Mouse (Mus musculus): Measurements from ENCODE around the gene Bcl6b. TPM values are rescaled to one million over a fixed set of nuclear protein-coding genes. Genes with fewer than 3 reads are reported as not detected.
A peak's percentile ranks its signal among the peaks of the same experiment; 100 is the strongest.

Bcl6b gene
- total RNA-seq, 2 experiments from 2014 or later: 47.0 to 53.6 TPM

DNA sequence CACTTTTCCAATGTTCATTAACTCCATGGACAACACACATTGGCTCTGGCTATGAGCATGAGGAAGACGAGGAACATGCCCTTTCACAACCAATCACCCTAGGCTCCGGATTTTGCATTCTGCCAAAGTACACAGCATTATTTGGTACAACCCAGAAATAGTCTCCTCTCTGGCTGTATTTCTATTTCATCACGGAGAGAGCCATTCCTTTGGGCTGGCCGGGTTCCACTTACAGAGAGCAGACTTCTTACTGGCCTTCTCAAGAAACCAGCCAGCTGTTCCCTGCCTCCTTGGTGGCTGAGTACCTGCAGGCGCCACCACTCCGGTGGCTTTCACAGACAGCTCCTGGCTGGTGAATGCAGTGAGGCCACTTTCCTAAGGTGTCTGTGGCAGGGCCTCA lies 17.2 kb downstream of the Bcl6b start, which contains the start of gene Slc16a11:
Gene Slc16a11, plus strand, starts transcription at position 330 of the 400 bp plus-strand sequence.
- DNase-seq: no peak

DNA sequence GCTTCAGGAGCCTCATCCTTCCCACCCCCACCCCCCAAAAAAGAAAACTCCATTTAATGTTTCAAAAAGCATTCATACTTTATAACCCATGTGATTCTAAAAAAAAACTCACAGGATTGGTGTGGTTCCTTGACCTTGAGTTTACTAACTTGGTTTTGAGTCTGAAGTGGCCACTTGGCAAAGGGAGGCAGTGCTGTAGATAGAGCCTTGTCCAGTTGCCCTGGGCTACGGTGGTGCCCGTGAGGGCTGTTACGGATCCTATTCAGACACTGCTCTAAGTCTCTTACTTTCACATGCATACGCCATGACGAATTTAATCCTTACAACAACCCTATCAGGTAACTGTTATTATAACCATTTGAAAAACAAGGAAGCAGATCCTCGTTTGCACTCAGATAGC lies 17.6 kb downstream of the Bcl6b start:
- DNase-seq: no peak

DNA sequence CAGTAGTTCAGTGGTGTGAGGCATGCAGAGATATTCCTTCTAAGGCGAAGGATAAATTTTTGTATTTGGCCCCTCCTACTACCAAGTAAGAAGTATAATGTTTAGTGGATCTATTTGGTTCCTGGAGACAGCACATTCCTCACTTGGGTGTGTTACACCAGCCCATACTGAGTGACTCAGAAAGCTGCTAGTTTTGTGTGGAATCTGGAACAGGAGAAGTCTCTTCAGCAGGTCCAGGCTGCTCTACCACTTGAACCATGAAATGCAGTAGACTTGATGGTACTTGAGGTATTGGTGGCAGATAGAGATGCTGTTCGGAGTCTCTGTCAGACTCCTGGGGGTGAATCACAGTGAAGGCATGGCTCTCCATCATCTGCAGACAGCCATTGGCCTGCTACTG lies 18.9 kb downstream of the Bcl6b start:
- DNase-seq: no peak

DNA sequence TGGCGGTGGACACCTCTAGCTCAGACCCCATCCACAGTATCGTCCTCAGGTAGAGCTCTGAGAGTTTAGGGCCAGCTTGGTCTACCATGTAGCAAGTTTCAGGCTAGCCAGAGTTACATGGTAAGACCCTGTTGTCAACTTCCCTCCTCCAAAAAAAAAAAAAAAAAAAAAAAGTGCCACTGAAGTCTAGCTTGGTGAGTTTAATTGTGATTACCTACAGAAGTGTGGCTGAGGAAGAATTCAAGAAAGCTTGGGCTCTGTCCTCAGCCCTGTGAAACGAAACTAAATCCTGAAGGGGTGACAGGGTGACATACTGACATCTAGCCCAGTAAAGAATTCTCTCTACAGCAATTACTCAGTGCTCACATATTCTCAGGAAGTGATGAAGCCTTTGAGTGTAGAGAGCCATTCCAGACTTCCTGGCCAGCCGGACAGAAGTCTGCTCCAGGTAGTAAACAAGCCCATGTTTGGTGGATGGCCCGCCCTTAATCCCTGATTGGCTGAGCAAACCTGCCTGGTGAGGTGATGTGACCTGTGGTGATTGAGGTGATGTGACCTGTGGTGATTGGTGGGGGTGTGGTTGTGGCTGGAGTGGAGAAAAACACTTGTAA lies 20.7 kb downstream of the Bcl6b start:
- DNase-seq: no peak

DNA sequence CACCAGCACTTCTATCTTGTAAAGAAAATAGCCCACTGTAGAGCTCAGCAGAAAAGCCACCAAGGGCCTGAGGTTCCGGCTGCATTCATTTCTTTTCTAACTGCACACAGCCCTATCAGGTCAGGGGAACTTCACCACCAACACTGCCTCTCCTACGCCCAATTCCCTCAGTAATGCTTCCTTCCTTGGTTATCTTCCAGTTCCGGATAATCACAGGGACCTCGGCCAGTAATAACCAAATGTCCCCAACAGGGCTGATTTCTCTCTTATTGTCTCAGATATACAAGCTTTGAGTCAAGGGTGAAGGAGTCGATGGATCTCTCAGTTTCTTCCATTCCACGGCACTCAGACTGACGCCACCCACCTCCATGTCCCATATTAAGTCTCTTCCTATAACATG lies 22.3 kb downstream of the Bcl6b start:
- no peak for DNase-seq

DNA sequence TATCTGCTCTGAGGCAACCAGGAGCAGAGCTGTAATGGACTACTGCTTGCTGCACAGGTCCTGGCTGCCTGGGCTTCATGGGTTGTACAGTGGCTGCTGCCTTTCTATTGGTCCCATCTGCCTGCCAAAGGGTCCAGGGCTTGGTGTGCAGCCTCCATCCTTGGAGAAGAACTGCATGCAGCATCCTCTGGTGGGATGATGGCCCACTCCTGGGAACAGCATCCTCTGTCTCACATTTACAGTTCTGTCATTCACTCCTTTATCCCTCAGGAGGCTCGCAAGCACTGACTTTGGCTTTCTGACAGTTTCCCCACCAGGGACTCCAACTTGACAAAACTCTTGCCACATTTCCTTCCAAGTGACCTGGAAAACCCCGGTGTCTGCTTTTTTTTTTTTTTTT lies 22.8 kb downstream of the Bcl6b start:
- no peak for DNase-seq

DNA sequence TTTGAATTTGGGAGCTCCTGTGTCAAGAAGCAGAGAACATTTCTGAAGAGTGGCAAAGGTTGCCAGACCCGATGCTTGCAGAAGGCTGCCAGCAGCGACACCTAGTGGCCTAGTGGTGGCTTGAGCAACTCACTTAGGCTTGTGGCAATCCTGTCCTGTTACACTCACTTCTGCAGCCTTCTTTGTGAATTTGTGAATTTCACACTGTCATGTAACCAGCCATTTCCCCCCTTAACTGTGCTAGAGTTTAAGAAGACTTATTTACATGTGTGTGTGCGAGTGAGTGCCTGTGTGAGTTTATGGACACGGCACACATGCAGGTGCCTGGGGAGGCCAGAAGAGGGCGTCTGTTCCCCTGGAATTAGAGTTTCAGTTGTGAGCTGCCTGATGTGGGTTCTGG lies 27.9 kb downstream of the Bcl6b start:
- DNase-seq: peak; percentile 88

DNA sequence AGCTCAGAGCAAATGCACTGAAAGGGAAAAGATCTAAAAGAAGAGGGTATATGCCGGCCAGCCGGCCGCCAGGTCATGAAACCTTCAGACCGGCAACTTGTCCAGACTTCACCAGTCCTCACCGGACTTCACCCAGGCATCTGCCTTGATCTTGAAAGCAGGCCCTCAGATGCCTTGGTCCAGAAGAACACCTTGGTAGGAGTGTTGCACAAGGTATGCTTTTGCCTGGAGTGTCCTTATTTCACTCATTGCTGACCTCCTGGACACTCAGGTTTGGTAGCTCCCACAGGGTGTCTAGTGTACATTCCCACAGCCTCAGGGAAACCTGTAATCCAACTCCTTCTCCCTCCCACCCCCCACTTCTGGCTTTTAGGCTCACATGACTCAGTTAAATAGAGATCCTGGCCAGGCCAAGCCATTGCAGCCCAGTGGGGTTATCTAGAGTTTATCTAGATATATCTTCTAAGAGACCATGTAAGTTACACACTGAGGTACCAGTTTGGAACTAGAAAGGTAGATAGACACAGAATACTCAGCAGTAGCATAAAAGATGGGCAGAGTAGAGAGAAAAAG lies 29.5 kb downstream of the Bcl6b start:
- no peak for DNase-seq

DNA sequence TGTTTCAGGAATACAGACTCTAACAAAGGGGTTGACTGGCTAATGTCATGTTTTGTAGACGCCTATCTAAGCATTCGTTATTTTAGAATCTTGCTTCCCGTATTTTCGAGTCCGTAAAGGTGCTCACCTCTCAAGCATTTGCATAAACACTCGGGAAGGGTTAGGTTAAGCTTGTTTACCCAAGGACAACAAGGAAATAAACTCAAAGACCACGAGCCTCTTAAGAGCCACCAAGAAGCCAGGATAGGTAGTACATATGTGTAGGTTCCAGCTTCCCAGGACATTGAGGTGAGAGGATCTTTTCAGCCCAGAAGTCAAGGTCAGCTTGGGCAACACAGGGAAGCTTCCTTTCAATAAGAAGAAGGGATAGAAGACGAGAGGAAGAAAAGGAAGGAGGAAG lies 30.5 kb downstream of the Bcl6b start:
- no peak for DNase-seq

DNA sequence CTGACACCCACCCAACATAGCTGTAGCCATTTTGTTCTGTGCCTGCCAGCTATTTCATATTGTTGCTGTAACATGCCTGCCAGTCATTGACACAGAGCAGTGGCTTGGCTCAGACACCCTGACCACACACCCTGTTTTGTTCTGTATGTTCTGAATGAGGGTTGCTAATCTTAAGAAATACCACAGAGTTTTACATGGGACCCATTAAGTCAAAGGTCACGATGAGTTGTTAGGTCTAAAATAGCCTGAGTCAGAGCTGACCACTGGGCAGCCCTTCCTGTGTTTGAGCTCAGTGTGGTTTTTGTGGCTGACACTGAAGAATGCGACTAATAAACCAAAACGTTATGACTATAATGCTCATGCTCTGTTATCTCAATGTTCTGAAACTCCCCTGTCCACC lies 31.3 kb downstream of the Bcl6b start:
- no peak for DNase-seq

DNA sequence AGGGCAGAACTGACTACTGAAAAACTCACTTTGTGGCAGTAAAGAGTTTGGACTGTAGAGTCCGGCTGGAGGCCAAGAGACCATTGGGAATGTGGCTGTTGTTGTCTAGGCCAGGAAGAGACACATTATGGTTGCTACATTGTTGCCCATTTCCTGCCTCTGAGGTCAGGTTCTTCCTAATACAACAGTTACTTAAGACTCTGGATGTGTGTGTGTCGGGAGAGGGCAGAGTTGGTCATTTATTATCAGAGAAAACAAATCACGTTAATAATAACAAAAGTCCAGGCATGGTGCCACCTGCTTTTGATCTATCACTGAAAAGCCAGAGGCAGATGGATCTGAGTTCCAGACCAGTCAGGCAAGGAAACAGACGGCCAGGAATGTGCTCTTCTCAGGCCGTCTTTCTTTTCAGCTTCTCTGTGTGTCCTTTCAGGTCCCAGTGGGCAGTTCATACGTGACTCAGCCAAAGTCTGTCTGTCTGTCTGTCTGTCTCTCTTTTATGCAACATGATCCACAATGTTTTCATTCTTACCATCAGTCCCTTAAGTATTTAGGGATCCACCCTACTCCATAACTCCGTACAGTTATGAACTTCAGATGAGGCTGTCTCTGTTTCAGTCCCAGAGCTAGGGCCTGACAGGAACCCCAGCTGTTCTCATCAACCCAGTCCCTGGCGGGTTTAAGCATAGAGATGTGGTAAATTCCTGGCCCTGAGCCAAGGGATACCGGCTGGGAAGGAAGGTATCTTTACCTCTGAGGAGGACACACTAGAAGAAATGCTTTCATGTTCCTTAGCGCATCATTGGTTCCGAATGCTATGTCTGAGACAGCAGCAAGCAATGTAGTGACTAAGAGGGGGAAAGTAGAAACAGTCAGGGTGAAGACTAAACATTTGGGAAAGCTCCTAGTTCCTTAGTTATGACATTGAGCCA lies 36.0 kb downstream of the Bcl6b start:
- DNase-seq: no peak

DNA sequence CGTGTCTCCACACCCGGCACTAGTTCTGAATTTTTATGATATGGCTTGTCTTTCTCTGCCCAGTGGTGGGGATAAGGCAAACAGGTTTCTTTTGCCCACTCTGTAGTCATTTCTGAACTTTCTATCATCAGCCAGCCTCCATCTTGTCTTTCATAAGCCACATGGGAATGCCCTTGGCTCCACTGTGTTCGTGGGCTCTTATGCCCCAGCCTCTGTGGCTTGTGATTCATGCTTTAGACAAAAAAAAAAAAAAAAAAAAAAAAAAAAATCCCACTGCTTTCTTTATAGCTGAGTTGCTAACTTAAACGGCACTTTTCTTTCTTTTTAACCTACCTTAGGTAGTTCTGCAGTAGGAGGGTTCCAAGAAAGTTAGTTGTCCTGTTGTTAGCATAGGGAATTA lies 37.4 kb downstream of the Bcl6b start:
- DNase-seq: no peak

DNA sequence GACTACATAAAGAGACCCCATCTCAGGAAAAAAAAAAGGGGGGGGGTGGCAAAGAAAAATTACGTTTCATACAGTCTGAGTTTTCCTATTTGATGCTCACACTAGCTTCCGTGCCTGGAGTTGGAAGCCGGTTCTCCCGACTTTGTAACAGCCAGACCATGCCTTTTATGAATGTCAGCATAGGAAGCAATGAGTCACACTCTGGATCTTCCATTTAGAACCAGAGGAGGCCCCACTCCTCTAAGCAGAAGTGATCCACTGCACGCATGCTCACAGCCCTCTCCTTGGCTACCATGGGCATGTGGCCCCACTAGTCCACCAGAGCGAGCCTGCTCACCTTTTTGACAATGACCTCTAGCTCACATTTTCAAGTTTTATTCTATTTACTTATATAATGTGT lies 38.4 kb downstream of the Bcl6b start:
- no peak for DNase-seq

DNA sequence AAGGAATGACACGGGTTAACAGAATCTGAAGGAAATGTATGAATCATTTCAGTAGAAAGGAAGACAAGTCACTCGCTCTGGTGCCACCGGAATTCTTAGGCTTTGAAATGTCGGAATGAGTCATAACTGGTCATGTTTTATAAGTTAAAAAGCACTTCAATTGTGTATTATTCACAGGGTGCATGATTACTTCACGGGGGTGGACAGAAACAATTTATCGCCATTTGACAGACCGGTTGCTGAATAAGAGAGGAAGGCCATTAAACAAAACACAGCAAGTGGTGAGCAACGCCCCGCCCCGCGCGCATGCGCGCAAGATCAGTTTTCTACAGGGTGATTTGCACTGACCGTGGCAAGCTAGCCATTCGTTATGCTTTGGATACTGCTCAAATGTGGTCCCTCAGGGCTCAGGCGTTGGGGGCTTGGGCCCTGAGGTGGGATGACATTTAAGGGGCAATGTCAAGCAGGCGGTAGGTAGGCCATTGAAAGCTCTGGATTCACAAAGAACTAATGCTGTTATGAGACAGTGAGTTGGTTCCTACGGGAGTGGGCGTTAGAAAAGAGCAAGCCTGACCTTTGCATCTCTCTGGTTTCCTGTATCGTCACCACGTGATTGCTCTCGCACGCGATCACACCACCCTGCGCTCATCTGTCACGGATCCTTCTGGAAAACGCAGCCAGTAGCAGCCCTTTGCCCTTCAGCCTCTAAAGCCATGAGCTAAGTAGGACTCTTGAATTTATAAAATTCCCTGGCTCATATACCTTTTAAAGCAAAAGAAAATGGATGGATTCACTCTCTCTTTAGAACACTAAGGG lies 40.1 kb downstream of the Bcl6b start:
- DNase-seq: no peak

DNA sequence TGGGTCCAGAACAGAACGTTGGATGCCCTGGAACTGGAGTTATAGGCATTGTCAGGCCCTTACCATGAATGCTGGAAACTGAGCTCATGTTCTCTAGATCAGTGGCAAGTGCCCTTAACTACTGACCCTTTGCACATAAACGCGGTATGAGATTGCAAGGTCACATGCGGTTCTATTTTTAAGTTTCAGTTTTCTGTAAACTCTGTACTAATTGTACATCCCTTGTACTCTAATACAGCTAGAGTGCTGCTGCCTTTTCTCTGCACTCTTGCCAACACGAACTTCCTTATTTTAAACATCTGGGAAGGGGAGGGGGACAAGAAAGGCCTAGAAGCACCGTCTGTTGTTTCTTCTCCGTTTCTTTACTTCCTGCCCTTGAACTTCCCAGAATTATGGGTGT lies 44.5 kb downstream of the Bcl6b start:
- no peak for DNase-seq

DNA sequence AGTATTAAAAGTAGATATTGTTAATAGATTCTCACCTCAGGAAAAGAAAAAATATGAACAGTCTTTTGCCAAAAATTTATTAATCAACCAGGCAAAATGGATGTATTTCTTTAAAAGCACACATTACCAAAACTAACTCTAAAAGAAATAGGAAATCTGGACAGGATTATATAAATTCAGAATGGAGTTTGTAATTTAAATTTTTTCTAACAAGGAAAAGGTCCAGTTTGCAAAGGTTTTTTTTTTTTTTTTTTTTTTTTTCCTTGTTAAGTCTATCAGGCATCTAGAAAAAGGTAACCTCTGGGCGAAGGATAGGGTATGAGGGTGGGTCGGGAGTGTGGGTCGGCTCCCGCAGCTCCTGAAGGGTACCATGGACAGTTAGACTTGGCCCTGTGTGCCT lies 49.1 kb downstream of the Bcl6b start:
- DNase-seq: no peak

DNA sequence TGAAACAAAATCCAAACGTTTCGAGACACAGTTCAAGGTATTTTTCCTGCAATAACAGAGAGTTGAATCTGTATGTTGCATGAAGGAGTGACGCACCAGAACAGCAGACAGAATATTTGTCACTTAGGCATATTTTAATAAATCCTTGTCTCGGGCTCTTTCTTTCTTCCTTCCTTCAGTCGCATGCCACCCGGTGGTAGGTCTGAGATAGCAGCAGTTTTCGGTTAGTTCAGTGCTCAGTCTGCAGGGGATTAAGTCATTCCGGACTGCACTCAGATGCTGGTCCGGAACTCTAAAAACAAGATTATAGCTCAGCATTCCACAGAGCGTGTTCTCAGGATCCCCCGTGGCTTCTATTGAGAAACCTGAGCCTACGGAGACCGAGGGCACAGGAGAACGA lies 50.2 kb downstream of the Bcl6b start:
- DNase-seq: peak; percentile 27

DNA sequence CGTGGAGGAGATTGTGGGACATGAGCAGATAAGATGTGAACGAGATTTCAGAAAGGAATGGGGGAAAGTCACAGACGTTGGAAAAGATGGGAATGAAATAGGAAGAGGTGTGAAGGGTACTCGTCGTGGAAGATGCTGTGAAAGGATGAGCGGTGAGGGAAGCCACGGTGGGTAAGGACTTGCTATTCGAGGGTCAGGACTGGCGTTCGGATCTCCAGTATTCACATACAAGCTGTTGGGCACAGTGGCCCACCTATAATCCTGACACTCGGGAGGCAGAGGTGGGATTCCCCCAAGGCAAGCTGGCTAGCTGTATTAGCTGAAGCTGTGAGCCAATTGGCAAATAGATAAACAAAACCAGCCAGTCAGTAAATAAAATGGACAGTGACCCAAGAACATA lies 50.8 kb downstream of the Bcl6b start:
- no peak for DNase-seq

DNA sequence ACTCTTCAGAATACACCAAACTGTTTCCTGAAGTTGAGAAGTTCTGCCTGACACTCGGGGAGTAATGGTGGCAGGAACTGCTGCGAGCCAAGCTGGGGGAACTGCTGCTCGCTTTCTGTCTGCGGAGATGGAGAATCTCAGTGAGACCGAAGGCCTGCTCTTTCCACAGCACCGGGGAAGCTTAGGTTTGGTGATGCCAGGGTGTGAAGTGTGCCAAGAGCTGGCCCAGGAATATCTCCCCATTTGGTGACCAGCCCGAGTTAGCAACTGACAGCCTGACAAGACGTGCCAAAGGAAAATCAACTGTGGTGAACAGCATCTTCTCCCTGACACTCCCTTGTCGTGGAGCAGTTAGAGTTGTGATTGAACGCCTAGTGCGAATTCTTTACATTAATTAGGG lies 51.3 kb downstream of the Bcl6b start:
- DNase-seq: no peak

DNA sequence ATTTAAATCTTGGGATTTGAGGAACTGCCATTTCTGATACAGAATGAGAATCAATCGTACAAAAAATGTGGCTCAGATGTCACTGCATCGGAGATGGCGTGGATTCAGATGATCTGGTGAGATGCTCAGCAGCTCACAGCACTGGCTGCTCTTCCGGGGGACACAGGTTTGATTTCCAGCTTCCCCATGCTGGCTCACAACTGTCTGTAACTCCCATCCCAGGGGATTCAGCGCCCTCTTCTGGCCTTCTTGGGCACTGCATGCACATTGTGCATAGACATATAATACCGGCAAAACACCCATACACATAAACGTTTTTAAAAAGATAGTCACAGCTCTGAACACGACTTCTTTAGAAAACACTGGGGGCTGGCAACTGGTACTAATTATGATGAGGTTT lies 52.0 kb downstream of the Bcl6b start:
- peak; percentile 24 for DNase-seq

DNA sequence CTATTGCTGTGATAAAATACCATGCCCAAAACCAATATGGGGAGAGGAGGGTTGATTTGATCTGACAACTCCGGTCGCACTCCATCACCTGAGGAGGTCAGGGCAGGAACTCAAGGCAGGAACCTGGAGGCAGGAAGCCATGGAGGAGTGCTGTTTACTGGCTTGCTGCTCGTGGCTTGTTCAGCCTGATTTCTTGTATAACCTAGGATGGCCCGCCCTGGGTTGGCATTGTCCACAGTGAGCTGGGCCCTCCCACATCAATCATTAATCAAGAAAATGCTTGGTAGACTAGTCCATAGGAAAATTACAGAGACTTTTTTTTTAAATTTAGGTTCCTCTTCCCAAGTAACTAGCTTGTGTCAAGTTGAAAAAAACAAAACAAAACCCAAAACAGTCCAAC lies 55.1 kb downstream of the Bcl6b start:
- DNase-seq: no peak

All from heart, postnatal 4 days (tissue).